ENCODE assay signal across 8 mouse cellular contexts in genomic region chr3:96558159-96558558, GRCm38 (mm10). TPM values are rescaled to one million over a fixed set of nuclear protein-coding genes. Genes with fewer than 3 reads are reported as not detected.
DNase-seq lines count a peak whose midpoint lies in the region; ATAC-seq and TF ChIP-seq lines count a peak whose summit lies in the region.

No protein-coding gene starts in this region.

- H3K4me2 ChIP-seq in embryonic facial prominence, embryonic 12.5 days (replicated peaks) = peak overlapping the region; percentile 79
- H3K4me2 ChIP-seq in hindbrain, embryonic 16.5 days (ENCODE audit: low read length) = peak overlapping the region; percentile 84
- H3K4me2 ChIP-seq in liver, embryonic 15.5 days = peak overlapping the region; percentile 84
- H3K4me2 ChIP-seq in stomach, embryonic 16.5 days (ENCODE audit: low read depth, low read length) = peak overlapping the region; percentile 65

- peak; percentile 65 for DNase-seq in lung, adult 2 months
- DNase-seq in lung, postnatal 4 days = no peak
- no peak for DNase-seq in cerebellum, adult 18-20 months
- DNase-seq in right cerebral cortex, postnatal 10 days (ENCODE audit: low spot score in 2 of 2) = no peak

- H3K4me3 ChIP-seq in lung, adult 2 months (replicated peaks; ENCODE audit: extremely low read depth, low read depth, low read length) = peak overlapping the region; percentile 94
- H3K4me3 ChIP-seq in embryonic facial prominence, embryonic 12.5 days = peak overlapping the region; percentile 79
- H3K4me3 ChIP-seq in hindbrain, embryonic 16.5 days (ENCODE audit: low read length) = peak overlapping the region; percentile 68
- peak overlapping the region; percentile 75 for H3K4me3 ChIP-seq in liver, embryonic 15.5 days (replicated peaks)
- H3K4me3 ChIP-seq in stomach, embryonic 16.5 days (replicated peaks; ENCODE audit: low read length) = peak overlapping the region; percentile 83

- no peaks in the 10 kb centered on the region for H3K27me3 ChIP-seq in embryonic facial prominence, embryonic 12.5 days
- no peaks in the 10 kb centered on the region for H3K27me3 ChIP-seq in hindbrain, embryonic 16.5 days (replicated peaks; ENCODE audit: control insufficient read depth, insufficient read depth, low read length)
- no peaks in the 10 kb centered on the region for H3K27me3 ChIP-seq in liver, embryonic 15.5 days
- H3K27me3 ChIP-seq in stomach, embryonic 16.5 days (ENCODE audit: control insufficient read depth, insufficient read depth, low read length) = no peaks in the 10 kb centered on the region

- peak overlapping the region; percentile 91 for H3K27ac ChIP-seq in embryonic facial prominence, embryonic 12.5 days
- peak overlapping the region; percentile 67 for H3K27ac ChIP-seq in hindbrain, embryonic 16.5 days (ENCODE audit: low read depth, low read length)
- H3K27ac ChIP-seq in liver, embryonic 15.5 days (replicated peaks) = peak overlapping the region; percentile 89
- H3K27ac ChIP-seq in stomach, embryonic 16.5 days (ENCODE audit: low read length) = peak overlapping the region; percentile 96

- 0% methylated on average over 17 of the region's 17 CpGs for WGBS in lung, adult 2 months
- WGBS in embryonic facial prominence, embryonic 12.5 days = under 1% methylated on average over 17 of the region's 17 CpGs
- under 1% methylated on average over 17 of the region's 17 CpGs for WGBS in hindbrain, embryonic 16.5 days
- WGBS in liver, embryonic 15.5 days (ENCODE audit: insufficient replicate concordance) = under 1% methylated on average over 17 of the region's 17 CpGs
- WGBS in stomach, embryonic 16.5 days = under 1% methylated on average over 17 of the region's 17 CpGs

- H3K9me3 ChIP-seq in embryonic facial prominence, embryonic 12.5 days = no peaks in the 10 kb centered on the region
- H3K9me3 ChIP-seq in hindbrain, embryonic 16.5 days (ENCODE audit: control insufficient read depth, low read length) = no peaks in the 10 kb centered on the region
- no peaks in the 10 kb centered on the region for H3K9me3 ChIP-seq in liver, embryonic 15.5 days (replicated peaks)
- H3K9me3 ChIP-seq in stomach, embryonic 16.5 days (replicated peaks; ENCODE audit: control insufficient read depth, low read length) = no peaks in the 10 kb centered on the region

- ATAC-seq in embryonic facial prominence, embryonic 12.5 days (ENCODE audit: insufficient number of reproducible peaks, insufficient read depth, low FRiP score, low TSS enrichment) = peak; percentile 13; the same call in 1 of the 2 replicates
- ATAC-seq in hindbrain, embryonic 16.5 days = no peak
- peak; percentile 22 for ATAC-seq in liver, embryonic 15.5 days (ENCODE audit: insufficient read depth)
- ATAC-seq in stomach, embryonic 16.5 days (ENCODE audit: insufficient read depth, low FRiP score) = no peak

- H3K4me1 ChIP-seq in lung, adult 2 months (ENCODE audit: control insufficient read depth, insufficient read depth, low read length) = peaks cover 17% of the 10 kb centered on the region
- peaks cover 42% of the 10 kb centered on the region for H3K4me1 ChIP-seq in embryonic facial prominence, embryonic 12.5 days
- H3K4me1 ChIP-seq in hindbrain, embryonic 16.5 days (ENCODE audit: control insufficient read depth, insufficient read depth, low read depth, low read length) = peaks cover 38% of the 10 kb centered on the region
- peaks cover 62% of the 10 kb centered on the region for H3K4me1 ChIP-seq in liver, embryonic 15.5 days (replicated peaks)
- H3K4me1 ChIP-seq in stomach, embryonic 16.5 days (ENCODE audit: control insufficient read depth, insufficient read depth, low read length) = peaks cover 46% of the 10 kb centered on the region

- peak; percentile 96 for TF ChIP-seq POLR2A in lung, adult 2 months (IDR thresholded peaks at IDR 0.05; ENCODE audit: borderline replicate concordance, extremely low read depth, low read depth, low read length)

- no peak for TF ChIP-seq CTCF in lung, adult 2 months (IDR thresholded peaks at IDR 0.05; ENCODE audit: insufficient read depth, low read length)

- peaks cover 21% of the 10 kb centered on the region for H3K36me3 ChIP-seq in embryonic facial prominence, embryonic 12.5 days
- H3K36me3 ChIP-seq in hindbrain, embryonic 16.5 days (ENCODE audit: control insufficient read depth, insufficient read depth, low read length) = peaks cover 8% of the 10 kb centered on the region
- H3K36me3 ChIP-seq in liver, embryonic 15.5 days (replicated peaks) = peaks cover 26% of the 10 kb centered on the region
- peaks cover 21% of the 10 kb centered on the region; the same call in 1 of the 2 replicates for H3K36me3 ChIP-seq in stomach, embryonic 16.5 days (ENCODE audit: control insufficient read depth, insufficient read depth, low read length)

- peak overlapping the region; percentile 81 for H3K9ac ChIP-seq in embryonic facial prominence, embryonic 12.5 days
- peak overlapping the region; percentile 69 for H3K9ac ChIP-seq in hindbrain, embryonic 16.5 days (ENCODE audit: low read depth, low read length)
- peak overlapping the region; percentile 87 for H3K9ac ChIP-seq in liver, embryonic 15.5 days
- peak overlapping the region; percentile 93 for H3K9ac ChIP-seq in stomach, embryonic 16.5 days (ENCODE audit: low read length)

RNA-seq across cellular contexts. Expression of gene Txnip, which starts 0.4 kb away (rescaled TPM):
- polyA plus RNA-seq in lung, adult 2 months (2012; rRNA removed) = 687 and 806 TPM in 2 replicates
- polyA plus RNA-seq in embryonic facial prominence, embryonic 12.5 days (2016; fragmentation: Nextera tagmentation; extraction: Ambion mirVana) = 75.8 and 80.8 TPM in 2 replicates
- 51.0 and 53.6 TPM in 2 replicates for polyA plus RNA-seq in hindbrain, embryonic 16.5 days (2015; fragmentation: Nextera tagmentation; extraction: Ambion mirVana)
- 42.8 and 46.8 TPM in 2 replicates for polyA plus RNA-seq in liver, embryonic 15.5 days (2015; fragmentation: Nextera tagmentation; extraction: Ambion mirVana)
- 164 and 179 TPM in 2 replicates for polyA plus RNA-seq in stomach, embryonic 16.5 days (2015; fragmentation: Nextera tagmentation; extraction: Ambion mirVana)

RNA-seq across cellular contexts. Expression of gene Gm16253, which starts 18.6 kb away (rescaled TPM):
- not detected in 2 replicates for polyA plus RNA-seq in lung, adult 2 months (2012; rRNA removed)
- 2.1 and 2.4 TPM in 2 replicates for polyA plus RNA-seq in embryonic facial prominence, embryonic 12.5 days (2016; fragmentation: Nextera tagmentation; extraction: Ambion mirVana)
- 1.0 and 1.9 TPM in 2 replicates for polyA plus RNA-seq in hindbrain, embryonic 16.5 days (2015; fragmentation: Nextera tagmentation; extraction: Ambion mirVana)
- 0.17 and 0.23 TPM in 2 replicates for polyA plus RNA-seq in liver, embryonic 15.5 days (2015; fragmentation: Nextera tagmentation; extraction: Ambion mirVana)
- 0.89 and 1.1 TPM in 2 replicates for polyA plus RNA-seq in stomach, embryonic 16.5 days (2015; fragmentation: Nextera tagmentation; extraction: Ambion mirVana)

RNA-seq across cellular contexts. Expression of gene Hfe2, which starts 33.2 kb away (rescaled TPM):
- polyA plus RNA-seq in lung, adult 2 months (2012; rRNA removed) = 4.6 and 13.8 TPM in 2 replicates
- polyA plus RNA-seq in embryonic facial prominence, embryonic 12.5 days (2016; fragmentation: Nextera tagmentation; extraction: Ambion mirVana) = 3.2 and 4.0 TPM in 2 replicates
- polyA plus RNA-seq in hindbrain, embryonic 16.5 days (2015; fragmentation: Nextera tagmentation; extraction: Ambion mirVana) = 3.3 and 3.5 TPM in 2 replicates
- 7.1 and 8.5 TPM in 2 replicates for polyA plus RNA-seq in liver, embryonic 15.5 days (2015; fragmentation: Nextera tagmentation; extraction: Ambion mirVana)
- polyA plus RNA-seq in stomach, embryonic 16.5 days (2015; fragmentation: Nextera tagmentation; extraction: Ambion mirVana) = 0.50 and 3.8 TPM in 2 replicates

RNA-seq across cellular contexts. Expression of gene Polr3gl, which starts 35.8 kb away (rescaled TPM):
- polyA plus RNA-seq in lung, adult 2 months (2012; rRNA removed) = 18.3 and 21.3 TPM in 2 replicates
- 49.8 and 52.1 TPM in 2 replicates for polyA plus RNA-seq in embryonic facial prominence, embryonic 12.5 days (2016; fragmentation: Nextera tagmentation; extraction: Ambion mirVana)
- polyA plus RNA-seq in hindbrain, embryonic 16.5 days (2015; fragmentation: Nextera tagmentation; extraction: Ambion mirVana) = 31.0 and 33.3 TPM in 2 replicates
- 10.9 and 11.7 TPM in 2 replicates for polyA plus RNA-seq in liver, embryonic 15.5 days (2015; fragmentation: Nextera tagmentation; extraction: Ambion mirVana)
- polyA plus RNA-seq in stomach, embryonic 16.5 days (2015; fragmentation: Nextera tagmentation; extraction: Ambion mirVana) = 26.4 and 29.8 TPM in 2 replicates

RNA-seq across cellular contexts. Expression of gene Ankrd34a, which starts 38.3 kb away (rescaled TPM):
- 0.27 and 0.44 TPM in 2 replicates for polyA plus RNA-seq in lung, adult 2 months (2012; rRNA removed)
- 2.1 and 2.3 TPM in 2 replicates for polyA plus RNA-seq in embryonic facial prominence, embryonic 12.5 days (2016; fragmentation: Nextera tagmentation; extraction: Ambion mirVana)
- 21.5 and 23.9 TPM in 2 replicates for polyA plus RNA-seq in hindbrain, embryonic 16.5 days (2015; fragmentation: Nextera tagmentation; extraction: Ambion mirVana)
- polyA plus RNA-seq in liver, embryonic 15.5 days (2015; fragmentation: Nextera tagmentation; extraction: Ambion mirVana) = 0.12 and 0.15 TPM in 2 replicates
- 2.2 and 2.7 TPM in 2 replicates for polyA plus RNA-seq in stomach, embryonic 16.5 days (2015; fragmentation: Nextera tagmentation; extraction: Ambion mirVana)

Comparison
In these comparisons a context has a peak if more than half of its experiments do, and no peak if none do; other contexts are left out.
1. ATAC-seq: peak in embryonic facial prominence, embryonic 12.5 days (single experiment) and liver, embryonic 15.5 days (single experiment); none in hindbrain, embryonic 16.5 days (single experiment) and stomach, embryonic 16.5 days (single experiment).
2. Peak in every context shown above with its lines, with median percentiles within 50 percentile points of each other: H3K4me3 ChIP-seq, H3K27ac ChIP-seq, H3K4me2 ChIP-seq and H3K9ac ChIP-seq.